Mouse (Mus musculus) left cerebral cortex, postnatal 25 days (tissue): Measurements from ENCODE around the gene Klhdc8b. TPM values are rescaled to one million over a fixed set of nuclear protein-coding genes. Genes with fewer than 3 reads are reported as not detected.

Source experiments
- DNase-seq, 2 experiments: peaks; one replicate each; pipeline ENCODE4 v3.0.0; 2022; ENCODE audit warnings: low spot score in 2 of 2, mixed read lengths in 1 of 2
- intact Hi-C: fragments of 180-260 bp; cut with DNase I; formaldehyde crosslinking; loops from one replicate; pipeline ENCODE4 v1.15.1; 2025
- total RNA-seq, 2 experiments: library from RNA; stranded (reverse); gene quantifications; 2 replicates each; pipeline ENCODE4 v1.2.3; 2021

Klhdc8b gene
- total RNA-seq, 2 experiments from 2014 or later: 30.3 to 36.7 TPM

DNA sequence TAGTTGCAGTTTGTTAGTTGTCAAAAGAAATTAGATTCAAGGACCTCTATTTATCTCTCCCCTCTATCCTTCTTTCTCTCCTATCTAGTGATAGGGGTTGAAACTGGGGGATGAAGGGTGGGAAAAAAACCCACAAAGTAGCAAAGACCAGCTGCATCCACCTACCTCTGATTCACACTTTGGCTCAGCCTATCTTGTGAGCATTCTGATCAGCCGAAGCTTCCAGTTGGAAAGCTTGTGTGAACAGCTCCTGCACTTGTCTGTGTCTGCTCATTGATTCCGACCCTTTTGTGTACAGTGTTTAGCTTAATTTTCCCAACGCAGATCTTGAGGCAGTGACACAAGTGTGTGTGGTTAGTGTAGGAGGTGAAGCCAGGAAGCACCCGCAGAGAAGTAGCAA lies 7.9 kb downstream of the Klhdc8b start:
- DNase-seq: peak in 1 of 2 experiments; percentile 61
- intact Hi-C loops: loop anchor here (2.0 kb wide), 1 partner anchor 53 kb away; no protein-coding TSS in a partner anchor

GRCm38 (mm10) chr9:108452911-108453310 lies 8.5 kb downstream of the Klhdc8b start:
- intact Hi-C loops: loop anchor here (2.0 kb wide), 1 partner anchor 52 kb away; no protein-coding TSS in a partner anchor
- no peak for DNase-seq

GRCm38 (mm10) chr9:108452291-108452906 lies 9.0 kb downstream of the Klhdc8b start:
- DNase-seq: peak; percentile 85 to 89
- intact Hi-C loops: loop anchor here (2.0 kb wide), 1 partner anchor 52 kb away; no protein-coding TSS in a partner anchor

GRCm38 (mm10) chr9:108451519-108452160 lies 9.7 kb downstream of the Klhdc8b start:
- DNase-seq: no peak
- intact Hi-C loops: loop anchor here (2.0 kb wide), 1 partner anchor 51 kb away; no protein-coding TSS in a partner anchor

DNA sequence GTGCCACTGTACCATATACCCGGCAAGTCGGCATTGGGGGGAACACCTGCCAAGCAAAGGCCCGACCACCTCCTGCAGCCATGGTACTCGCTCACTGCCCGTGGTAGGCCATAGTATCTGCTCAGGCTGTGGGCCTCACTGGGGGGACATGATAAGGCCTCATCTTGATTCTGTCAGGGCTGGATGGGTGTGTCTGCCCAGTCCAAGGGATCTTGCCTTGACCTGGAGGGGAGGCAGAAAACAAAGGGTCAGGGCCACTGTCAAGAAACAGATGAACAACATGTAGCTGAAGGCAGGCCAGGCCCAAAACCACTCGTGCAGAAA lies 10.2 kb downstream of the Klhdc8b start:
- peak in 1 of 2 experiments; percentile 25 for DNase-seq
- intact Hi-C loops: no loop called here

DNA sequence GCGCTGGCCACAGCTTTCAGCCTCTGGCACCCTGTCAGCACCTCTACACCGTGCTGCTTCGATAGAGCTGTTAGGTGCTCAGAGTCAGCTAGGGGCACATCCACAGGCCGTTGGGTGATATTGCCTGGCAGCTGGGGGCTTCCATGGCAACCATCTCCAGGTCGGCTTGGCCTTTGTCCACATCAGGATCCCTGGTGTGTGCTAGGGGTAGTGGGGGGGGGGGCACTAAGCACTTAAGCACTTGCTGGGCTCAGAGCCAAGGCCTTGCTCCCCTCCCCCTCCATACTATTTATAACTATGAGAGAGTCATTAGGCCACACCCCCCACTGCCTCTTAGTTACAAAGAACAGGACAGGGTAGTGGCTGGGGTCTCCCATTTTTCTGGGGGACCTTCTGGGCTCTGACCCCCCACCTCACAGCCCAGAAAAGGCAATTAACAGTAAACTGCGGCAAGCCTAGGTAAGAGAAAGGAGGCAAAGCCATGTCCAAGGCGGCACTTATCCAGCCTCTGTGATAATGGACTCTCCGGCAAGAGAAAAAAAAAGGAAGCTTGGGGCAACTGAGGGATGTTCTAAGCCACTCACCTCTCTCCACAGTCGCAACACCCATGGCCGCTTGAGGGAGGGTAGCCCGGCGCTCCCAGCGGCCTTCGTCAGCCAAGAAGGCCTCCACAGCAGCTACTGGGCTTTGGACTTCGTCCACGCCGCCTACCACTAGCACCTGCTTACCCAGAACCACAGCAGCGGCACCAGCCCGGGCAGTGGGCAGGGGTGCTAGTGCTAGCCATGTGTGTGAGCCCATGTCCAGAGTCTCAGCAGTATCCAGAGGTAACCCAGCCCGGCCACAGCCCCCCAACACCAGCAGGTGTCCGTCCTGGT lies 10.8 kb downstream of the Klhdc8b start:
- DNase-seq: peak; percentile 45 to 75
- intact Hi-C loops: no loop called here

- intact Hi-C loops: no loop called here
- DNase-seq: peak; percentile 69 to 74
Measured at GRCm38 (mm10) chr9:108449860-108450259, 11.5 kb downstream of the Klhdc8b start.

DNA sequence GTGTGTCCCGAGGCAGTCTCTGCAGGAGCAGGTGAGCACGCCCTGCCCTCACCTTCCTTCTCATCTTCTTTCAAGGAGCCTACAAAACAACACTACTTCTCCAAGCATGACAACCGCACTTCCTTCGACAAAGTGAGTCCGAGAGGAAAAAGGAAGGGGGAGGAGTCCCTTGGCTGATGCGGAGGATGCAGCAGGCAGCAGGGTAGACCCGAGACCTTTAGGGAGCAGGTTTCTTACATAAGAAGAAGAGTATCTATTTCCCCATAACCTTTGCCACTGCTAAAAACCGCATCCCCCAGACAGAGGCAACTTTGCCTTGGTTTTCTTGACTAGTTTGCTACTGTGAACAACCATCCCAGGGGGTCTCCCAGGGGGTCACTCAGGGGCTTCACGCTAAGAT lies 16.3 kb downstream of the Klhdc8b start:
- no peak for DNase-seq
- intact Hi-C loops: no loop called here

DNA sequence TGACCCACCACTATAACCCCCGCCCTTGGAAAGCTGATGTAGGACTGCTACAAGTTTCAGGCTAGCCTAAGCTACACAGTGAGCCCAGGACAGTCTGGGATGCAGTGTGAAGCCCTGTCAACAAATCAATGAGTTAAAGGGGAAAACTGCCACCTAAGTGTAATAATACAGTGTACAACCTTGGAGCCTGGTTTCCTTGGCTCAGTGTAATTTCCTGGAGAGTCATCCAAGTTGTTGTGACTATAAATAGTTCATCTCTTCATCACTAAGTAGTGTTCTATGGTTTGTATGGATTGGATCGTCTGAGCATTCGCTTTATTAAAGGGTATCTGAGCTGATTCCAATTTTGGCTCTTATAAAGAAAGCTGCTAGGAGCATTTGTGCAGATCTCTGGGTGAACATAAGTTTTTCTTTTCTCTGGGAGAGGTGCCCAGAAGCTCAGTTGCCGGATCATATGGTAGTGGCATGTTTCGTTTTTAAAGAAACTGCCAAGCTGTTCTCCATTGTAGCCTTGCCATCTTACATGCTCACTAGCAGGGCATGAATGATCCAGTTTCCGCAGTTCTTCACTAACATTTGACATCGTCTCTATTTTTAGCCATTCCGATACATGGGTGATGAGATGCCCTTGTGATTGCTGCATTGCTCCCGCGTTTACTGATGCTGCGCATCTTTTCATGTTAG lies 20.0 kb downstream of the Klhdc8b start:
- intact Hi-C loops: no loop called here
- DNase-seq: peak; percentile 58 to 91

- DNase-seq: peak; percentile 30 to 84
- intact Hi-C loops: no loop called here
Measured at GRCm38 (mm10) chr9:108440485-108440884, 20.9 kb downstream of the Klhdc8b start.

DNA sequence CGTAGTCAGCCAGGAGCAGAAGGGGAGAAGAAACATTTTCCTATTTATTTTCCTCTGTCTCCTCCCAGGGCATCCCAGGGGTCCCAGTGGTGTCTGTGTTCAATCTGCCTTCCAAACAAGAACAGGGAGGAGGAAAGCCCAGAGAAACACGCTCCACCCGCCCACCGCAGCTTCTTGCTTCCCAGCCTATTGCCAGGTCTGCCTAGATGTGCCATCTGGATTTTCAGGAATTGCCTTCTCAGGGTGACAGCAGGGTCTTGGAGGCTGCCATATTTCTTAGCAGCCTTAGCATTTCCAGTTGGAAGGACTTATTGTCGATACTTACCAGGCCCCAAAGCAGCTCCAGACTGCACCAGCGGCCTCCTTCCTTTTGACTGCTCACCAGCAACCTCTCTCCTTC lies 22.2 kb downstream of the Klhdc8b start:
- DNase-seq: peak in 1 of 2 experiments; percentile 56
- intact Hi-C loops: no loop called here

DNA sequence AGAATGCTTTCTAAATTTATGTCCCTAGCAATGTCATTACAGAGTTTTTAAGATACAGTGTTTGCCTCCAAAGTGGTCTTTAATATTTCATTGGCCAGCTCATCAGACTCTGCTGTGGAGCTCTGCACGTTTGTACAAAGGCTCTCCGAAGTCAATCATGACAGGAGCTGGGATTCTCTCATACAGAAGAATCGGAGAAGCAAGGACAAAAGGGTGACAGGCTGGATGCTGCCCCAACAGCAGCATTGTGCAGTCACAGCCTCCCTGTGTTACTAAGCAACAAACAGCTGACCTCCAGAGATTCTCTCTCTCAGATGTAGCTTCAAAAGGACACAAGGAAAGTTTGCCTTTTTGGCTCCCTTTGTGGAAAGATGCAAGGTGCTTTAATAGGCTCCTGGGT lies 25.2 kb downstream of the Klhdc8b start, which contains the start of gene BC048562:
TSS of gene BC048562 (plus strand) at position 301 of the 400 bp plus-strand sequence.
- no peak for DNase-seq
- intact Hi-C loops: no loop called here

GRCm38 (mm10) chr9:108431431-108432067 lies 29.8 kb downstream of the Klhdc8b start:
- intact Hi-C loops: no loop called here
- DNase-seq: no peak

- intact Hi-C loops: no loop called here
- no peak for DNase-seq
Measured at GRCm38 (mm10) chr9:108428384-108428783, 33.0 kb downstream of the Klhdc8b start, which contains the start of gene Ccdc36. Ccdc36 (minus strand) TSS chr9:108428484.

- intact Hi-C loops: no loop called here
- peak; percentile 21 to 30 for DNase-seq
Measured at GRCm38 (mm10) chr9:108412221-108412620, 49.2 kb downstream of the Klhdc8b start.

GRCm38 (mm10) chr9:108411381-108411942 lies 49.9 kb downstream of the Klhdc8b start:
- peak; percentile 61 to 95 for DNase-seq
- intact Hi-C loops: loop anchor here (1.0 kb wide), 1 partner anchor 8 kb away; no protein-coding TSS in a partner anchor

- peak in 1 of 2 experiments; percentile 20 for DNase-seq
- intact Hi-C loops: no loop called here
Measured at GRCm38 (mm10) chr9:108409535-108409934, 51.8 kb downstream of the Klhdc8b start.

DNA sequence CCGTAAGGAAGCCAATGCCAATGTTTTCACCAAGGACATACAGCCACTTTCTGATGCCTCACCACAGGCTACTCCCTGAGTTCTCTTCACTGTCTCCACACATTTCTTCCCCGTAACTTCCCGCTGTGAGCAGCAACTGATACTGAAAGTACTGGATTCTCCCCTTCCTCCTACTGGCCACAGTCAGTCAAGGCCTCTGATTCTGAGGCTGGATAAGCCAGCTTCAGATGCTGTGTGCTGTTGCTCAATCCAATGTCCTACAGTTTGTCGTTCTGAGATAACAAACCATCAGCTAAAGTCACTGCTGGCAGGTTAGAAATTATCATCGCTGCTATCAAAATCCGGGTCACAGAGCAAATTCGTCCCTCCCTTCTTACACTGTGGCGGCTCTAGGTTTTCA lies 56.9 kb downstream of the Klhdc8b start:
- DNase-seq: no peak
- intact Hi-C loops: no loop called here

DNA sequence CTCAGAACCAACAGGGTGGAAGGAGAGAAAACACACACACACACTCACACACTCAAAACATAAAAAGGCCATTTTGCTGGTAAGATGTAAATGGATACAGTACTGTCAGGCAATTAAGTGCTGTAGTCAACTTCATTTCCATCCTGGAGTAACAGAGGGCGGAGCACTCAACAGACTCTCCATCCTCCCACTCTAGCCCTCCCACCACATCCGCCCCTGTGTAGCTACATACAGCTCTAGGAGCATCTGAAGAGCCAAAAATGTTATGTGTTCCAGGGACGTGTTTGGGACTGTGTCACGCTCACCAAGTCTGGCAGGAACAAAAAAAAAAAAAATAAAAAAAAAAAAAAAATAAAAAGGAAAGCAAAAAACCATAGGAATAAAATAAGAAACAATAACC lies 58.3 kb downstream of the Klhdc8b start:
- peak; percentile 28 to 89 for DNase-seq
- intact Hi-C loops: loop anchor here (1.0 kb wide), 1 partner anchor 8 kb away; no protein-coding TSS in a partner anchor
